Mouse (Mus musculus) kidney, adult 2 months (tissue): ENCODE measurements around the gene Cpm. TPM values are rescaled to one million over a fixed set of nuclear protein-coding genes. Genes with fewer than 3 reads are reported as not detected.
A peak's percentile ranks its signal among the peaks of the same experiment; 100 is the strongest.

Experiments used
- DNase-seq: peaks from one replicate; pipeline ENCODE4 v3.0.0; 2021
- H3K27ac ChIP-seq: fragments of 200-500 bp; 2 replicates; pipeline ENCODE4 v1.5.1; 2012; ENCODE audit warnings: low read depth, low read length, control low read depth, inconsistent platforms; ENCODE audit not compliant: insufficient read depth
- H3K27me3 ChIP-seq: fragments of 200-500 bp; replicated peaks from 2 replicates; pipeline ENCODE4 v1.6.1; 2012; ENCODE audit warnings: mild to moderate bottlenecking, moderate library complexity, low read length, inconsistent platforms; ENCODE audit not compliant: control insufficient read depth, insufficient read depth
- H3K36me3 ChIP-seq: fragments of 200-500 bp; 2 replicates; pipeline ENCODE4 v1.6.1; 2012; ENCODE audit warnings: mild to moderate bottlenecking, moderate library complexity, low read length, inconsistent platforms; ENCODE audit not compliant: control insufficient read depth, insufficient read depth
- H3K4me1 ChIP-seq: fragments of 200-500 bp; 2 replicates; pipeline ENCODE4 v1.6.1; 2011; ENCODE audit warnings: low read length; ENCODE audit not compliant: control insufficient read depth, insufficient read depth
- H3K4me3 ChIP-seq: fragments of 200-500 bp; 2 replicates; pipeline ENCODE4 v1.5.1; 2011; ENCODE audit warnings: mild to moderate bottlenecking, low read depth, low read length, control low read depth; ENCODE audit not compliant: insufficient read depth
- CTCF ChIP-seq: fragments of 200-500 bp; conservative IDR thresholded peaks from 2 replicates; pipeline ENCODE4 v1.5.1; 2011; ENCODE audit warnings: low read depth, mild to moderate bottlenecking, control low read depth, low read length, moderate library complexity, mixed read lengths; ENCODE audit not compliant: insufficient read depth, insufficient read length
- POLR2A ChIP-seq: fragments of 200-500 bp; IDR thresholded peaks from one replicate; pipeline ENCODE4 v1.6.1; 2011; ENCODE audit warnings: low read depth, low read length, control low read depth
- WGBS: fragments of 180-500 bp; shearing (Covaris S2); methylation state at CpG from one replicate; pipeline ENCODE4 v1.1.7; 2018; 5-methylcytosine and 5-hydroxymethylcytosine counted together
- polyA plus RNA-seq: library from polyadenylated mRNA; depleted of rRNA; stranded (reverse); fragments of >200 nt; gene quantifications from 2 replicates; pipeline ENCODE4 v1.2.3, GENCODE M21; 2012

The Cpm gene
- polyA plus RNA-seq, 1 experiment, result 37.2 TPM

GRCm38 (mm10) chr10:117633564-117634208 lies 4.4 kb downstream of the Cpm start:
- no peaks in the 10 kb centered on the region for H3K36me3 ChIP-seq
- WGBS, result 93% methylated on average over 5 of the region's 5 CpGs
- peaks cover 1% of the 10 kb centered on the region; the same call in 1 of the 2 replicates for H3K27me3 ChIP-seq
- TF ChIP-seq CTCF (no peak), POLR2A (no peak)
- DNase-seq, result no peak
- H3K4me3 ChIP-seq, result no peak overlapping the region
- no peak overlapping the region for H3K27ac ChIP-seq
- peaks cover 2% of the 10 kb centered on the region; the same call in 1 of the 2 replicates for H3K4me1 ChIP-seq

GRCm38 (mm10) chr10:117634323-117635030 lies 5.2 kb downstream of the Cpm start:
- TF ChIP-seq CTCF (no peak), POLR2A (no peak)
- Histone ChIP-seq H3K36me3 (no peaks in the 10 kb centered on the region), H3K4me1 (no peaks in the 10 kb centered on the region; the same call in 1 of the 2 replicates), H3K4me3 (no peak overlapping the region), H3K27me3 (peaks cover 1% of the 10 kb centered on the region; the same call in 1 of the 2 replicates), H3K27ac (no peak overlapping the region)
- no peak for DNase-seq
- WGBS, result 85% methylated on average over 10 of the region's 10 CpGs

DNA sequence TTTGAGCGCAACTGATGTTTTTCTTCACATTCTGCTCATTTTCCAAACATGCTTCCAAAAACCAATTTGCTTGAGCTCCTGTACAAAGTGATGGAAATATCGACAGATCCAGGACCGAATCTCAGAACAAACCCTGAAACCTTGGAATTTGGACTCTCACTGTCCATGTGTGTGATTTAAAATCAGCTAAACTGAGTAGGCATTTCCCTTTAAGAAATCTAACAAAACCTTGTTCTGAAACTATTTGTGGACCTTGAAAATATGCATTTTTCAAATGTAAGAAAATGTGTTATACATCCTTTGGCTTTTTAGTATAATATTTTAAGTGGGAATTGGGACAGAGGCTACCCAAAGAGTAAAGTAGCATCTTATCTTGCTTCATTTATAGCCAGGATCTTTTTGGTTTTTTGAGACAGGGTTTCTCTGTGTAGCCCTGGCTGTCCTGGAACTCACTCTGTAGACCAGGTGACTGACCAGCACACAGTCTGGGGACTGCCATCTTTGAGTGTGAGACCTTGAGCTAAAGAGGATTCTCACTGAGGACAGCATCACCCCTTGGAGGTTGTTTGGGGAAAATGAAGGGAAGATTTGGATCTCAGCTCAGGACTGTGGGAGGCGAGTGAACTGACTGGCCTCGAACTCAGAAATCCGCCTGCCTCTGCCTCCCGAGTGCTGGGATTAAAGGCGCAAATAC lies 5.9 kb downstream of the Cpm start:
- WGBS, result 93% methylated on average over 8 of the region's 8 CpGs
- no peak for DNase-seq
- no peak for TF ChIP-seq CTCF
- no peak for TF ChIP-seq POLR2A
- H3K27me3 ChIP-seq, result peaks cover 1% of the 10 kb centered on the region; the same call in 1 of the 2 replicates
- H3K27ac ChIP-seq, result no peak overlapping the region
- H3K4me3 ChIP-seq, result no peak overlapping the region
- no peaks in the 10 kb centered on the region for H3K36me3 ChIP-seq
- no peaks in the 10 kb centered on the region for H3K4me1 ChIP-seq

DNA sequence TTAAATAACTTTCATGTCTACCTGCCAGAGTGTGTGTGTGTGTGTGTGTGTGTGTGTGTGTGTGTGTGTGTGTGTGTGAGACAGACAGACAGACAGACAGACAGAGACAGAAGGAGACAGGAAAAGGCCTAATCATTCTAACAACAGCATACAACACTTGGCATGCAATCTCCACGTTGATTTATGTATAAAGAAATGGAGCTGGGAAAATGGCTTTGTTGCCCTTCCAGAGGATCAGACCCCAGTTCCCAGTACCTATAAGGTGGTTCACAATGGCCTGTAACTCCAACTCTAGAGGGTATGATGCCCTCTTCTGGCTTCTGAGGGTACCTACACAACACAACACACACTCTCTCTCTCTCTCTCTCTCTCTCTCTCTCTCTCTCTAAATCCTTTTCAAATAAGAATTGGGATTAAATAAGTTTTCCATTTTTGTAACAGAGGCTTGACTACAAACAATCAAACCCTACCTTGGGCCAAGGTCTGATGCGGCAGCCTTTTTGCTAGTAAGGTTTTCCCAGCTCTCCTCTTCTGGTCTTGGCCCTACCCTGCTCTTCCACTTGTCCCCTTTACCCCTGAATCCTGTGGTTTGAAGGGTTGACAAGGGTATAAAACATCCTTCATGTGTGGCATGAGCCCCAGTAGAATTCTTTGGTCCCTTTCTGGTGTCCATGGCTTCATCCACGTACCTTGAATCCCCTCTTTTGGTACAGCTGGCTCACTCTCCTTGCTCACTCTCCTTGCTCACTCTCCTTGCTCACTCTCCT lies 6.7 kb downstream of the Cpm start:
- peaks cover 1% of the 10 kb centered on the region; the same call in 1 of the 2 replicates for H3K27me3 ChIP-seq
- H3K36me3 ChIP-seq, result no peaks in the 10 kb centered on the region
- no peak overlapping the region for H3K27ac ChIP-seq
- 0 out of 2 replicates have a peak, but pooled peaks cover 2% of the 10 kb centered on the region for H3K4me1 ChIP-seq
- H3K4me3 ChIP-seq, result no peak overlapping the region
- no peak for DNase-seq
- 87% methylated on average over 3 of the region's 3 CpGs for WGBS
- no peak for TF ChIP-seq POLR2A
- no peak for TF ChIP-seq CTCF

GRCm38 (mm10) chr10:117637062-117637744 lies 7.9 kb downstream of the Cpm start:
- Histone ChIP-seq H3K27me3 (peaks cover 1% of the 10 kb centered on the region; the same call in 1 of the 2 replicates), H3K36me3 (no peaks in the 10 kb centered on the region), H3K4me1 (0 out of 2 replicates have a peak, but pooled peaks cover 2% of the 10 kb centered on the region), H3K4me3 (no peak overlapping the region), H3K27ac (no peak overlapping the region)
- 69% methylated on average over 9 of the region's 9 CpGs for WGBS
- no peak for DNase-seq
- peak; percentile 42 for TF ChIP-seq CTCF
- no peak for TF ChIP-seq POLR2A
